Mouse (Mus musculus) kidney, postnatal 0 days (tissue): ENCODE data around the gene Tas1r2. TPM values are rescaled to one million over a fixed set of nuclear protein-coding genes. Genes with fewer than 3 reads are reported as not detected.

Source experiments
- ATAC-seq: fragments of 200-750 bp; cut with Nextera tagmentation; replicated peaks from 2 replicates; pipeline ENCODE4 v1.8.0; 2017; ENCODE audit warnings: low read depth, moderate number of reproducible peaks, moderate TSS enrichment, moderate library complexity; ENCODE audit not compliant: low FRiP score
- DNase-seq: peaks from one replicate; pipeline ENCODE4 v3.0.0-alpha.2; 2016; ENCODE audit warnings: low spot score
- H3K27ac ChIP-seq: fragments of 300-500 bp; sonication (generic); 2 replicates; pipeline ENCODE4 v1.5.1; 2014; ENCODE audit warnings: mild to moderate bottlenecking
- H3K27me3 ChIP-seq: fragments of 300-500 bp; sonication (generic); 2 replicates; pipeline ENCODE4 v1.6.1; 2014; ENCODE audit warnings: low read length, mixed read lengths; ENCODE audit not compliant: insufficient read depth
- H3K36me3 ChIP-seq: fragments of 300-500 bp; sonication (generic); 2 replicates; pipeline ENCODE4 v1.6.1; 2014; ENCODE audit warnings: low read length, mixed read lengths; ENCODE audit not compliant: insufficient read depth
- H3K4me1 ChIP-seq: fragments of 300-500 bp; sonication (generic); replicated peaks from 2 replicates; pipeline ENCODE4 v1.6.1; 2014; ENCODE audit warnings: antibody characterized with exemption, low read length, mixed read lengths; ENCODE audit not compliant: insufficient read depth
- H3K4me2 ChIP-seq: fragments of 300-500 bp; sonication (generic); 2 replicates; pipeline ENCODE4 v1.6.1; 2014; ENCODE audit warnings: mild to moderate bottlenecking, low read length, moderate library complexity, mixed read lengths
- H3K4me3 ChIP-seq: fragments of 300-500 bp; sonication (generic); replicated peaks from 2 replicates; pipeline ENCODE4 v1.5.1; 2014; ENCODE audit warnings: low read depth, low read length
- H3K9ac ChIP-seq: fragments of 300-500 bp; sonication (generic); 2 replicates; pipeline ENCODE4 v1.6.1; 2014; ENCODE audit warnings: low read depth, low read length
- H3K9me3 ChIP-seq: fragments of 300-500 bp; sonication (generic); replicated peaks from 2 replicates; pipeline ENCODE4 v1.6.1; 2016; ENCODE audit warnings: low read length, inconsistent platforms, mixed read lengths
- CTCF ChIP-seq: IDR thresholded peaks from 2 replicates; pipeline ENCODE4 v1.5.1; 2016; ENCODE audit warnings: antibody characterized with exemption, low read depth, mild to moderate bottlenecking, moderate library complexity
- WGBS: fragments of 180-500 bp; shearing (Covaris S2); extraction: QIAGEN DNeasy Blood & Tissue Kit; methylation state at CpG from one replicate; pipeline ENCODE4 v1.1.7; 2014; 5-methylcytosine and 5-hydroxymethylcytosine counted together
- microRNA-seq: library from miRNA; unstranded; fragments of <30 nt; microRNA quantifications from one replicate; pipeline ENCODE4, GENCODE M21; 2016
- polyA plus RNA-seq: library from polyadenylated mRNA; unstranded; fragments of >200 nt; fragmentation: Nextera tagmentation; extraction: Ambion mirVana; gene quantifications from 2 replicates; pipeline ENCODE4 v1.2.1, GENCODE M21; 2015

Gene Tas1r2
- polyA plus RNA-seq, 1 experiment from 2014 or later, result not detected

GRCm38 (mm10) chr4:139718978-139719377 is 65.6 kb downstream of the Tas1r2 start:
- no peak overlapping the region for H3K9ac ChIP-seq
- no peak overlapping the region for H3K4me2 ChIP-seq
- no peaks in the 10 kb centered on the region for H3K36me3 ChIP-seq
- H3K27me3 ChIP-seq, result no peaks in the 10 kb centered on the region
- no peaks in the 10 kb centered on the region for H3K9me3 ChIP-seq
- H3K27ac ChIP-seq, result no peak overlapping the region
- ATAC-seq (no peak), DNase-seq (no peak)
- no peak overlapping the region for H3K4me3 ChIP-seq
- WGBS, result 76% methylated on average over 5 of the region's 5 CpGs
- no peak for TF ChIP-seq CTCF
- no peaks in the 10 kb centered on the region for H3K4me1 ChIP-seq

Small RNA genes within 50 kb of the gene (microRNA-seq; reads per million reads assigned to microRNA genes)
- not detected for gene Mir7020

Other genes starting within 250 kb of the Tas1r2 start
- gene Iffo2, start 123.0 kb upstream of the Tas1r2 start, polyA plus RNA-seq, result 4.8 and 5.1 TPM in 2 replicates
- 0.04 TPM in 1 of 2 replicates, not detected in the other for gene Gm21969, start 50.4 kb upstream of the Tas1r2 start, polyA plus RNA-seq
- gene Aldh4a1, start 30.7 kb upstream of the Tas1r2 start, polyA plus RNA-seq, result 91.0 and 106 TPM in 2 replicates
- not detected in 2 replicates for gene Pax7, start 180.0 kb downstream of the Tas1r2 start, polyA plus RNA-seq